Mouse (Mus musculus) heart, embryonic 14.5 days (tissue): ENCODE measurements around the gene Hoxb5. TPM values are rescaled to one million over a fixed set of nuclear protein-coding genes. Genes with fewer than 3 reads are reported as not detected.

Experiments used
- ATAC-seq: fragments of 200-750 bp; cut with Nextera tagmentation; 2 replicates; pipeline ENCODE4 v1.8.0; 2017; ENCODE audit warnings: low read depth, moderate TSS enrichment; ENCODE audit not compliant: insufficient number of reproducible peaks, insufficient read depth, low FRiP score
- H3K27ac ChIP-seq, 2 experiments: fragments of 200-500 bp in 1 of 2; fragments of 300-500 bp in 1 of 2; sonication (generic) in 1 of 2; replicated peaks in 1 of 2; 2 replicates each; pipeline ENCODE4 v1.5.1; 2012 to 2014; ENCODE audit warnings: low read depth in 2 of 2, low read length in 2 of 2, control low read depth in 1 of 2, mild to moderate bottlenecking in 1 of 2, mixed read lengths in 1 of 2; ENCODE audit not compliant: control insufficient read depth in 1 of 2, insufficient read depth in 1 of 2
- H3K27me3 ChIP-seq: fragments of 300-500 bp; sonication (generic); 2 replicates; pipeline ENCODE4 v1.6.1; 2014; ENCODE audit warnings: mild to moderate bottlenecking, low read length, control low read depth; ENCODE audit not compliant: control insufficient read depth, insufficient read depth
- H3K36me3 ChIP-seq: fragments of 300-500 bp; sonication (generic); 2 replicates; pipeline ENCODE4 v1.6.1; 2014; ENCODE audit warnings: mild to moderate bottlenecking, control low read depth, low read length, mixed read lengths; ENCODE audit not compliant: control insufficient read depth, insufficient read depth
- H3K4me1 ChIP-seq, 2 experiments: fragments of 200-500 bp in 1 of 2; fragments of 300-500 bp in 1 of 2; sonication (generic) in 1 of 2; 2 replicates each; pipeline ENCODE4 v1.6.1; 2012 to 2014; ENCODE audit warnings: low read length in 2 of 2, control low read depth in 1 of 2, mixed read lengths in 1 of 2; ENCODE audit not compliant: control insufficient read depth in 2 of 2, insufficient read depth in 2 of 2
- H3K4me2 ChIP-seq: fragments of 300-500 bp; sonication (generic); 2 replicates; pipeline ENCODE4 v1.6.1; 2014; ENCODE audit warnings: mild to moderate bottlenecking, low read length
- H3K4me3 ChIP-seq, 2 experiments: fragments of 200-500 bp in 1 of 2; fragments of 300-500 bp in 1 of 2; sonication (generic) in 1 of 2; 2 replicates each; pipeline ENCODE4 v1.5.1; 2012 to 2014; ENCODE audit warnings: low read length in 2 of 2, mild to moderate bottlenecking in 2 of 2, control low read depth in 1 of 2, low read depth in 1 of 2, moderate library complexity in 1 of 2; ENCODE audit not compliant: control insufficient read depth in 1 of 2, insufficient read depth in 1 of 2
- H3K9ac ChIP-seq: fragments of 300-500 bp; sonication (generic); 2 replicates; pipeline ENCODE4 v1.6.1; 2014; ENCODE audit warnings: mild to moderate bottlenecking, low read length
- H3K9me3 ChIP-seq: fragments of 300-500 bp; sonication (generic); 2 replicates; pipeline ENCODE4 v1.6.1; 2016; ENCODE audit warnings: low read length, control low read depth; ENCODE audit not compliant: control insufficient read depth
- WGBS: fragments of 180-500 bp; shearing (Covaris S2); extraction: QIAGEN DNeasy Blood & Tissue Kit; methylation state at CpG from one replicate; pipeline ENCODE4 v1.1.7; 2014; 5-methylcytosine and 5-hydroxymethylcytosine counted together
- polyA plus RNA-seq: library from polyadenylated mRNA; unstranded; fragments of >200 nt; fragmentation: Nextera tagmentation; extraction: Ambion mirVana; gene quantifications from 2 replicates; pipeline ENCODE4 v1.2.1, GENCODE M21; 2014

Gene Hoxb5
- polyA plus RNA-seq, 1 experiment from 2014 or later = 0.27 TPM

GRCm38 (mm10) chr11:96336597-96336996 is 33.5 kb downstream of the Hoxb5 start:
- no peak overlapping the region for H3K27ac ChIP-seq
- WGBS = 28% methylated on average over 2 of the region's 2 CpGs
- H3K9me3 ChIP-seq = no peaks in the 10 kb centered on the region
- H3K9ac ChIP-seq = no peak overlapping the region
- peaks cover 0 to 3% of the 10 kb centered on the region in 2 experiments; a peak in 2 of 4 replicates for H3K4me1 ChIP-seq
- peaks cover 99% of the 10 kb centered on the region for H3K27me3 ChIP-seq
- no peak overlapping the region for H3K4me2 ChIP-seq
- no peaks in the 10 kb centered on the region for H3K36me3 ChIP-seq
- no peak for ATAC-seq
- no peak overlapping the region for H3K4me3 ChIP-seq

- no peak overlapping the region for H3K4me2 ChIP-seq
These were observed 33.9 kb downstream of the Hoxb5 start for GRCm38 (mm10) chr11:96337026-96337425.

GRCm38 (mm10) chr11:96338957-96339855 is 36.1 kb downstream of the Hoxb5 start:
- Histone ChIP-seq H3K4me1 (peaks cover 0 to 4% of the 10 kb centered on the region in 2 experiments; a peak in 2 of 4 replicates), H3K4me3 (no peak overlapping the region), H3K36me3 (no peaks in the 10 kb centered on the region), H3K27ac (no peak overlapping the region), H3K9ac (no peak overlapping the region), H3K9me3 (no peaks in the 10 kb centered on the region), H3K27me3 (peaks cover 99% of the 10 kb centered on the region), H3K4me2 (no peak overlapping the region)
- ATAC-seq = no peak
- 39% methylated on average over 7 of the region's 7 CpGs for WGBS

More at GRCm38 (mm10) chr11:96337026-96337425, 33.9 kb downstream of the Hoxb5 start:
- H3K36me3 ChIP-seq = no peaks in the 10 kb centered on the region
- no peak overlapping the region for H3K4me3 ChIP-seq
- H3K9ac ChIP-seq = no peak overlapping the region
- no peak overlapping the region for H3K27ac ChIP-seq
- no peaks in the 10 kb centered on the region for H3K9me3 ChIP-seq
- 6% methylated on average over 6 of the region's 6 CpGs for WGBS
- H3K4me1 ChIP-seq = peaks cover 0 to 6% of the 10 kb centered on the region in 2 experiments; a peak in 3 of 4 replicates
- no peak for ATAC-seq
- peaks cover 99% of the 10 kb centered on the region for H3K27me3 ChIP-seq

GRCm38 (mm10) chr11:96340698-96341365 is 37.7 kb downstream of the Hoxb5 start:
- H3K27me3 ChIP-seq = peaks cover 99% of the 10 kb centered on the region
- H3K4me3 ChIP-seq = peak overlapping the region; percentile 18 to 27
- peak overlapping the region; percentile 58 for H3K4me2 ChIP-seq
- no peak for ATAC-seq
- no peak overlapping the region; a peak in 1 of 4 replicates for H3K27ac ChIP-seq
- H3K9ac ChIP-seq = peak overlapping the region; percentile 31; the same call in 1 of the 2 replicates
- peaks cover 0 to 4% of the 10 kb centered on the region in 2 experiments; a peak in 2 of 4 replicates for H3K4me1 ChIP-seq
- H3K36me3 ChIP-seq = no peaks in the 10 kb centered on the region
- H3K9me3 ChIP-seq = no peaks in the 10 kb centered on the region
- 1% methylated on average over 34 of the region's 36 CpGs for WGBS

- peaks cover 99% of the 10 kb centered on the region for H3K27me3 ChIP-seq
These were observed 38.8 kb downstream of the Hoxb5 start for GRCm38 (mm10) chr11:96341701-96342575.

GRCm38 (mm10) chr11:96342576-96342930 is 39.4 kb downstream of the Hoxb5 start:
- Histone ChIP-seq H3K36me3 (no peaks in the 10 kb centered on the region), H3K27me3 (peaks cover 97% of the 10 kb centered on the region), H3K9ac (no peak overlapping the region), H3K4me3 (no peak overlapping the region), H3K9me3 (no peaks in the 10 kb centered on the region), H3K4me1 (peaks cover 0 to 4% of the 10 kb centered on the region in 2 experiments; a peak in 2 of 4 replicates), H3K27ac (no peak overlapping the region), H3K4me2 (peak overlapping the region; percentile 58)
- ATAC-seq = no peak
- 12% methylated on average over 4 of the region's 4 CpGs for WGBS

More at GRCm38 (mm10) chr11:96341701-96342575, 38.8 kb downstream of the Hoxb5 start:
- no peak for ATAC-seq
- H3K9ac ChIP-seq = peak overlapping the region; percentile 63
- H3K27ac ChIP-seq = peak overlapping the region in 1 of 2 experiments; percentile 47; a peak in 2 of 4 replicates
- H3K9me3 ChIP-seq = no peaks in the 10 kb centered on the region
- H3K4me2 ChIP-seq = peak overlapping the region; percentile 58
- WGBS = 2% methylated on average over 40 of the region's 40 CpGs
- H3K4me1 ChIP-seq = peaks cover 0 to 4% of the 10 kb centered on the region in 2 experiments; a peak in 2 of 4 replicates
- no peaks in the 10 kb centered on the region for H3K36me3 ChIP-seq
- H3K4me3 ChIP-seq = peak overlapping the region; percentile 31 to 38
